Mouse (Mus musculus) left cerebral cortex, adult 6 months (tissue): ENCODE data around the gene Gm826. TPM values are rescaled to one million over a fixed set of nuclear protein-coding genes. Genes with fewer than 3 reads are reported as not detected.

Experiments used
- long read RNA-seq, 2 experiments: library from polyadenylated mRNA; unstranded; transcript quantifications; one replicate each; pipeline ENCODE4 v2.0.0; 2019 to 2020
- polyA plus RNA-seq: library from polyadenylated mRNA; unstranded; fragments of <200 nt; fragmentation: Nextera tagmentation; gene quantifications from 2 replicates; pipeline ENCODE4 v1.2.3, GENCODE M21; 2021

Gene Gm826
- polyA plus RNA-seq = 0.24 TPM in 1 of 2 replicates, not detected in the other
- long read RNA-seq, experiment 1, partial matches to known transcripts = 0 of 1 reads
- long read RNA-seq, experiment 1, other reads (novel, unspliced or antisense) = 1 of 1 reads
- long read RNA-seq, experiment 2 = 0 reads

GRCm38 (mm10) chr2:160334111-160334661 lies at the start of gene Gm826:
Gm826 (minus strand) TSS chr2:160334162.

GRCm38 (mm10) chr2:160366980-160367338 lies 33.0 kb upstream of the Gm826 start, which contains the start of gene Mafb:
Mafb (minus strand) TSS chr2:160367065.

Other genes with a start within 250 kb of the Gm826 start
- gene Mafb, start 32.9 kb upstream of the Gm826 start, polyA plus RNA-seq = 4.3 and 4.5 TPM in 2 replicates